Mouse (Mus musculus): ENCODE data around the gene Amigo2. TPM values are rescaled to one million over a fixed set of nuclear protein-coding genes. Genes with fewer than 3 reads are reported as not detected.

Amigo2 gene
- total and polyA plus RNA-seq, 3 experiments: 0.16 TPM; not detected in 2

DNA sequence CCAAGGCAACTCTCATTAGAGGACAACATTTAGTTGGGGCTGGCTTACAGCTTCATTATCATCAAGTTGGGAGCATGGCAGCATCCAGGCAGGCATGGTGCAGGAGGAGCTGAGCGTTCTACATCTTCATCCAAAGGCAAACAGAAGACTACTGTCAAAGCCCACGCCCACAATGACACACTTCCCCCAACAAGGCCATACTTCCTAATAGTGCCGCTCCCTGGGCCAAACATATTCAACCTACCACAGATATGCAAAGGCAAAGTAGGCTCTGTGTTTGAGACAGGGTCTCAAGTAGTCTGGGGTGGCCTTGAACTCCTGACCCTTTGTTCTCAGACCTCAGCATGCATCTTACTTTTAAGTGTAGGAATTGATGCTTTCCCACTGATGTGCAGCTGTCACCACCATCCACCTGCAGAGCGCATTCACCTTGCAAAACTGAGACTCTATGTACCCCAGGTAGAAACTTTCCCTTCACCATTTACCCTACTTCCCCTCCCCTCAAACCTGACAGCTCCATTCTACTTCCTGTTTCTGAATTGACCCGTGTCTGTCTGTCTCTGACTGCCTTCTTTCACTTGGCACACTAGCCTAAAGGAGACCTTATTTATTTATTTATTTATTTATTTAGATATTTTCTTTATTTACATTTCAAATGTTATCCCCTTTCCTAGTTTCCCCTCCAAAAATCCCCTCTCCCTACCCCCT is 40.5 kb upstream of the Amigo2 start:
- TF ChIP-seq CTCF (IDR thresholded peaks at IDR 0.05; ENCODE audit: low read depth, low read length): no peak
- no peak for TF ChIP-seq POLR2AphosphoS5 (IDR thresholded peaks at IDR 0.05; ENCODE audit: insufficient replicate concordance, low read depth, low read length)
- no peak for TF ChIP-seq GATA2 (IDR thresholded peaks at IDR 0.05; ENCODE audit: borderline replicate concordance, low read depth, low read length)
- TF ChIP-seq GATA1 (IDR thresholded peaks at IDR 0.05; ENCODE audit: borderline replicate concordance, low read length): no peak
- no peak for TF ChIP-seq TAL1 (conservative IDR thresholded peaks at IDR 0.05; ENCODE audit: low read depth, low read length)
- no peaks in the 10 kb centered on the region; the same call in 1 of the 2 replicates for H3K27me3 ChIP-seq (ENCODE audit: insufficient read depth, low read length)
- ATAC-seq (ENCODE audit: extremely low read depth, insufficient number of reproducible peaks, low FRiP score, poor library complexity, severe bottlenecking) (no peak), DNase-seq (ENCODE audit: low spot score) (no peak)
- H3K4me1 ChIP-seq (ENCODE audit: insufficient read depth, low read depth, low read length): no peaks in the 10 kb centered on the region
- H3K9me3 ChIP-seq (replicated peaks): peaks cover 58% of the 10 kb centered on the region
- no peaks in the 10 kb centered on the region for H3K36me3 ChIP-seq (replicated peaks)
- H3K4me3 ChIP-seq (ENCODE audit: low read depth, low read length): no peak overlapping the region

DNA sequence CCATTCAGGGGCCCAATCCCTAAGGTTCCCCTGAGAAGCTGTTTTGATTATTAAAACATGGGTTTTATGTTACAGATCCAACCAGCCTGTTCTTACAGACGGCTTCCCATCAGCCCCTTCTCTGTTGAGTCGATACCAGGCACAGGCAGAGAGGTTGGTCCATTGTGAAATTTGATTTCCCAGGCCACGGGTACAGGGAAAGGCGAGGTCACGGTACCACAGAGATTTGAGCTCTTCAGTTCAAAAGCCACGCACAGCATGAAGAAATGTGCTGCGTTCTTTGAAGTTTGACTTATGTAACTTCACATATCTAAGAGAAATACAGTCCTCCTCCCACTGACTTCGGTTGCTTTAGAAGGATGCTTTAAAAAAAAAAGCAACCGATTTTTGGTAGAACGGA is 39.6 kb upstream of the Amigo2 start:
- TF ChIP-seq GATA1 (IDR thresholded peaks at IDR 0.05; ENCODE audit: borderline replicate concordance, low read length): no peak
- TF ChIP-seq POLR2AphosphoS5 (IDR thresholded peaks at IDR 0.05; ENCODE audit: insufficient replicate concordance, low read depth, low read length): no peak
- TF ChIP-seq TAL1 (conservative IDR thresholded peaks at IDR 0.05; ENCODE audit: low read depth, low read length): no peak
- no peak for TF ChIP-seq GATA2 (IDR thresholded peaks at IDR 0.05; ENCODE audit: borderline replicate concordance, low read depth, low read length)
- no peak for TF ChIP-seq CTCF (IDR thresholded peaks at IDR 0.05; ENCODE audit: low read depth, low read length)
- ATAC-seq (ENCODE audit: extremely low read depth, insufficient number of reproducible peaks, low FRiP score, poor library complexity, severe bottlenecking) (no peak), DNase-seq (ENCODE audit: low spot score) (no peak)
- Histone ChIP-seq H3K4me1 (ENCODE audit: insufficient read depth, low read depth, low read length) (no peaks in the 10 kb centered on the region), H3K36me3 (replicated peaks) (no peaks in the 10 kb centered on the region), H3K9me3 (replicated peaks) (peaks cover 60% of the 10 kb centered on the region), H3K27me3 (ENCODE audit: insufficient read depth, low read length) (no peaks in the 10 kb centered on the region; the same call in 1 of the 2 replicates), H3K4me3 (ENCODE audit: low read depth, low read length) (no peak overlapping the region)

DNA sequence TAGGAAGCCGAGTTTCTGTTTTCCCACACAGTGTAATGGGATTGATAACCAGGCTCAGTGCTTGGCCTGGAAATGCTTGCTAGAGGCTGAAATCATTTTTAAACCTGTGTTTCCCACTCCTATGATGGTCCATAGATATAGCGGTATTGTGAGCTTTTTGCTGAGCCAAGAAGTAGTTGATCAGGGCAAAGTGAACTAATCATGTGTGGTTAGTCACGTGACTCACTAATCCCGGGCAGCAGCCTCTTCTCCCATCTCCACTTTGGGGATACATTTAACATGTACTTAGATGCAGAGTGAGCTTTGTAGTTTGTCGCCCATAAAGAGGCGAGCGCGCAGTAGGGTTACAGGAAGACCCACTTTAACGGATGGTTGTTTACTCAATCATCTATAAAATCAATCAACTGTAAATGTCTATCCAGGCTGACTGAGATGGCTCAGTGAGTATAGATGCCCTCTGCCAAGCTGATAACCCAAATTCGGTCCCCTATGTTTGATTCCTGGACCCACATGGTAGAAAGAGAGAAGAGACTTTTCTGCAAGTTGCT is 38.7 kb upstream of the Amigo2 start:
- Histone ChIP-seq H3K4me3 (ENCODE audit: low read depth, low read length) (no peak overlapping the region), H3K36me3 (replicated peaks) (no peaks in the 10 kb centered on the region), H3K4me1 (ENCODE audit: insufficient read depth, low read depth, low read length) (no peaks in the 10 kb centered on the region), H3K9me3 (replicated peaks) (peaks cover 58% of the 10 kb centered on the region), H3K27me3 (ENCODE audit: insufficient read depth, low read length) (no peaks in the 10 kb centered on the region; the same call in 1 of the 2 replicates)
- DNase-seq (ENCODE audit: low spot score) (no peak), ATAC-seq (ENCODE audit: extremely low read depth, insufficient number of reproducible peaks, low FRiP score, poor library complexity, severe bottlenecking) (no peak)
- TF ChIP-seq GATA1 (IDR thresholded peaks at IDR 0.05; ENCODE audit: borderline replicate concordance, low read length): no peak
- no peak for TF ChIP-seq TAL1 (conservative IDR thresholded peaks at IDR 0.05; ENCODE audit: low read depth, low read length)
- TF ChIP-seq CTCF (IDR thresholded peaks at IDR 0.05; ENCODE audit: low read depth, low read length): no peak
- no peak for TF ChIP-seq GATA2 (IDR thresholded peaks at IDR 0.05; ENCODE audit: borderline replicate concordance, low read depth, low read length)
- TF ChIP-seq POLR2AphosphoS5 (IDR thresholded peaks at IDR 0.05; ENCODE audit: insufficient replicate concordance, low read depth, low read length): no peak

DNA sequence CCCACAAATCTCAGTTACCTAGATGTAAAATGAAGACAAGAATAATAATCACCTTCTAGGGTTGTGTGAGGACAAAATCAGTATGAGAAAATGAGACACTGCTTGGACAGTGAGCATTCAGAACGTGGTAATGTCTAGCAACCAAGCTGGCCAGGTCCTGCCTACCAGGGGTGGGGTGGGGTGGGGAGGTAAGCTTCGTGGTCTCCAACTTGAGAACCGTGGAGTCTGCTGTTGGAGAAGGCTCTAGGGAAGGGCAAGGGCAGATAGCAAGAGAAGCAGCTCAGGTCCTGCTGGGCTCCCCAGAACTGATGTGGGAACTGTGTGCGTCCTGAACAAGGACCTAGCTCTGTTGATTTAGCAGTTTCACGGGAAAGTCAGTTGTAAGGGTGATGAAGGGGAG is 37.1 kb upstream of the Amigo2 start:
- TF ChIP-seq POLR2AphosphoS5 (IDR thresholded peaks at IDR 0.05; ENCODE audit: insufficient replicate concordance, low read depth, low read length) (no peak), GATA1 (IDR thresholded peaks at IDR 0.05; ENCODE audit: borderline replicate concordance, low read length) (no peak), CTCF (IDR thresholded peaks at IDR 0.05; ENCODE audit: low read depth, low read length) (no peak), GATA2 (IDR thresholded peaks at IDR 0.05; ENCODE audit: borderline replicate concordance, low read depth, low read length) (no peak), TAL1 (conservative IDR thresholded peaks at IDR 0.05; ENCODE audit: low read depth, low read length) (no peak)
- H3K4me1 ChIP-seq (ENCODE audit: insufficient read depth, low read depth, low read length): no peaks in the 10 kb centered on the region

DNA sequence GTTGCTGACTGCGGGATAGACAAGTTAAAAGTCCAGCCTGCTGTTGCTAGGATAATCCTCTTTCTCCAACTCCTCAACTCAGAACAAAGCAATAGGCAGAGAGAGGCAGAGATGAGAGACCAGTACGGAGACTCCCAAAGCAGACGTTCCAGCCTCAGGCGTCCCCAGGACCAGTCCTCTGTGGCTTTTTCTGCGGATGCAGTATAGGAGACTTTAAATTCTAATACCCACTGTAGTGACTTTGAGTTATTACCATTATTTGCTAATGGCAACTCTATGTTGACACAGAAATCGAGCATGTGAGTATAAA is 35.4 kb upstream of the Amigo2 start:
- ATAC-seq (ENCODE audit: extremely low read depth, insufficient number of reproducible peaks, low FRiP score, poor library complexity, severe bottlenecking) (no peak), DNase-seq (ENCODE audit: low spot score) (no peak)
- Histone ChIP-seq H3K27me3 (ENCODE audit: insufficient read depth, low read length) (no peaks in the 10 kb centered on the region; the same call in 1 of the 2 replicates), H3K4me1 (ENCODE audit: insufficient read depth, low read depth, low read length) (no peaks in the 10 kb centered on the region), H3K36me3 (replicated peaks) (no peaks in the 10 kb centered on the region), H3K9me3 (replicated peaks) (peaks cover 63% of the 10 kb centered on the region), H3K4me3 (ENCODE audit: low read depth, low read length) (no peak overlapping the region)
- TF ChIP-seq GATA1 (IDR thresholded peaks at IDR 0.05; ENCODE audit: borderline replicate concordance, low read length) (no peak), CTCF (IDR thresholded peaks at IDR 0.05; ENCODE audit: low read depth, low read length) (no peak), TAL1 (conservative IDR thresholded peaks at IDR 0.05; ENCODE audit: low read depth, low read length) (no peak), GATA2 (IDR thresholded peaks at IDR 0.05; ENCODE audit: borderline replicate concordance, low read depth, low read length) (no peak), POLR2AphosphoS5 (IDR thresholded peaks at IDR 0.05; ENCODE audit: insufficient replicate concordance, low read depth, low read length) (no peak)

More for the DNA sequence above, 37.1 kb upstream of the Amigo2 start:
- peaks cover 58% of the 10 kb centered on the region for H3K9me3 ChIP-seq (replicated peaks)
- no peak overlapping the region for H3K4me3 ChIP-seq (ENCODE audit: low read depth, low read length)
- DNase-seq (ENCODE audit: low spot score): no peak
- H3K27me3 ChIP-seq (ENCODE audit: insufficient read depth, low read length): no peaks in the 10 kb centered on the region; the same call in 1 of the 2 replicates
- no peaks in the 10 kb centered on the region for H3K36me3 ChIP-seq (replicated peaks)
- no peak for ATAC-seq (ENCODE audit: extremely low read depth, insufficient number of reproducible peaks, low FRiP score, poor library complexity, severe bottlenecking)

DNA sequence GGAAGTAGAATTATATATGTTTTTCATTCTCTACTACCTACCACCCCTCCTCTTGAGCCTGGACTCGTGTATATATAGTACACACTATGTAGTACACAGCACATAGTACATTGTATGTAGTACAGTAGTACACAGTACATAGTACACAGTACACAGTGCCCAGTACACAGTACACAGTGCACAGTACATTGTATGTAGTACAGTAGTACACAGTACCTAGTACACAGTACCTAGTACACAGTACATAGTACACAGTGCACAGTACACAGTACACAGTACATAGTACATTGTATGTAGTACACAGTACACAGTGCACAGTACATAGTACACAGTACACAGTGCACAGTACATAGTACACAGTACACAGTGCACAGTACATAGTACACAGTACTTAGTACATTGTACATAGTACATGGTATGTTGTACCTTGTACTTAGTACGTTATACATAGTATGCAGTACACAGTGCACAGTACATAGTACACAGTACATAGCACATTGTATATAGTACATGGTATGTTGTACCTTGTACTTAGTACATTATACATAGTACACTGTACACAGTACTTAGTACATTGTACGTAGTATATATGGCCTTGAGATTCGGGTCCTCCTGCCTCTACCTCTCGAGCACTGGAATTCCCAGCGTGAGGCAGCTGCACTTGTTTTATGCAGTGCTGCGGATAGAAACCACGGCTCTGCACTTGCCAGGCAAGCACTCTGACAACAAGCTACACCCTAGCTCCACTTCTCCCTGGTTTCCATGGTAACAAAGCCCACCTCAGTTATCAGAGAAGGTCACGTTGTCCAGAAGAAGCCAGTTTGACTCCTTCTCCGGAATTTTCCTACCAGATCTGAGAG is 34.9 kb upstream of the Amigo2 start:
- Histone ChIP-seq H3K36me3 (replicated peaks) (no peaks in the 10 kb centered on the region), H3K9me3 (replicated peaks) (peaks cover 65% of the 10 kb centered on the region), H3K4me3 (ENCODE audit: low read depth, low read length) (no peak overlapping the region), H3K4me1 (ENCODE audit: insufficient read depth, low read depth, low read length) (no peaks in the 10 kb centered on the region), H3K27me3 (ENCODE audit: insufficient read depth, low read length) (no peaks in the 10 kb centered on the region; the same call in 1 of the 2 replicates)
- no peak for TF ChIP-seq GATA1 (IDR thresholded peaks at IDR 0.05; ENCODE audit: borderline replicate concordance, low read length)
- TF ChIP-seq POLR2AphosphoS5 (IDR thresholded peaks at IDR 0.05; ENCODE audit: insufficient replicate concordance, low read depth, low read length): no peak
- TF ChIP-seq CTCF (IDR thresholded peaks at IDR 0.05; ENCODE audit: low read depth, low read length): no peak
- no peak for TF ChIP-seq GATA2 (IDR thresholded peaks at IDR 0.05; ENCODE audit: borderline replicate concordance, low read depth, low read length)
- no peak for TF ChIP-seq TAL1 (conservative IDR thresholded peaks at IDR 0.05; ENCODE audit: low read depth, low read length)
- ATAC-seq (ENCODE audit: extremely low read depth, insufficient number of reproducible peaks, low FRiP score, poor library complexity, severe bottlenecking) (no peak), DNase-seq (ENCODE audit: low spot score) (no peak)
